Mouse (Mus musculus): Measurements from ENCODE around the gene Tnpo3. TPM values are rescaled to one million over a fixed set of nuclear protein-coding genes. Genes with fewer than 3 reads are reported as not detected.

The Tnpo3 gene
- polyA plus RNA-seq, 1 experiment: 46.2 TPM

Other genes with a start within 250 kb of the Tnpo3 start
- 0.81 and 0.86 TPM in 2 replicates for gene Opn1sw, start 221.4 kb downstream of the Tnpo3 start, polyA plus RNA-seq (2012; rRNA removed)
- gene Ccdc136, start 213.6 kb downstream of the Tnpo3 start, polyA plus RNA-seq (2012; rRNA removed): 6.1 and 8.4 TPM in 2 replicates
- 6.6 and 9.7 TPM in 2 replicates for gene Flnc, start 176.6 kb downstream of the Tnpo3 start, polyA plus RNA-seq (2012; rRNA removed)
- gene Atp6v1f, start 142.2 kb downstream of the Tnpo3 start, polyA plus RNA-seq (2012; rRNA removed): 315 and 362 TPM in 2 replicates
- gene Atp6v1fnb, start 138.4 kb downstream of the Tnpo3 start, polyA plus RNA-seq (2012; rRNA removed): not detected in 2 replicates
- 5.2 and 8.3 TPM in 2 replicates for gene Kcp, start 101.9 kb downstream of the Tnpo3 start, polyA plus RNA-seq (2012; rRNA removed)
- 13.5 and 16.3 TPM in 2 replicates for gene Irf5, start 83.3 kb downstream of the Tnpo3 start, polyA plus RNA-seq (2012; rRNA removed)
- 3.5 and 4.9 TPM in 2 replicates for gene Tspan33, start 84.3 kb upstream of the Tnpo3 start, polyA plus RNA-seq (2012; rRNA removed)
- gene Smo, start 125.6 kb upstream of the Tnpo3 start, polyA plus RNA-seq (2012; rRNA removed): 38.8 and 50.0 TPM in 2 replicates
- 38.1 and 40.6 TPM in 2 replicates for gene Ahcyl2, start 158.1 kb upstream of the Tnpo3 start, polyA plus RNA-seq (2012; rRNA removed)